ENCODE assay signal across 11 mouse cellular contexts in the genomic region with DNA sequence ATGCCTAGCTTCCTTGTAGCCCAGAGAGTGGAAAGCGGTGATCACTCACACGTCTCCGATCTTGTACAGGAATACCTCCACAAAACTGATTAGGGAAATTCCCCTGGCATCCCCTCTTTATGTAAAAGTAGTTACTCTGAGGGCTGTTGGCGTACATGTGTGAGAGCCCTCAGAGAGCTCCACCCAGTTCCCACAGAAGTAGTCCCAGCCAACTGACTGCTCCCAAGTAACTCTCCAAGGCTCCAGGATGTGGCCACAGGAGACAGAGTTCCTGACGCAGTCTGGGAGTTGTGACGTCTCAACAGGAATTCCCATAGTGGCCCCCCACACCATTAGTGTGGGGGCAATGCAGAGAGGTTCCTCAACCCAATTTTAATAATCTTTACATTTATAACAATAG. TPM values are rescaled to one million over a fixed set of nuclear protein-coding genes. Genes with fewer than 3 reads are reported as not detected.
DNase-seq lines count a peak whose midpoint lies in the region; ATAC-seq lines count a peak whose summit lies in the region.
"Had no signal": no experiment of that assay in that cellular context is flagged by ENCODE, and none has a peak within 500 bp of the region (broad histone marks: within the 10 kb centered on the region; RNA-seq: fewer than 3 reads in every experiment).

No protein-coding gene starts in this region.

- H3K36me3 ChIP-seq in heart, embryonic 11.5 days (ENCODE audit: control insufficient read depth, insufficient read depth, low read length) = no peaks in the 10 kb centered on the region
- H3K36me3 ChIP-seq in hindbrain, embryonic 11.5 days (ENCODE audit: control insufficient read depth, insufficient read depth, low read length) = no peaks in the 10 kb centered on the region

- H3K4me2 ChIP-seq in heart, embryonic 11.5 days = peak overlapping the region; percentile 94
- peak overlapping the region; percentile 92; the same call in 1 of the 2 replicates for H3K4me2 ChIP-seq in hindbrain, embryonic 11.5 days (replicated peaks; ENCODE audit: low read depth, low read length)

- H3K27ac ChIP-seq in heart, embryonic 11.5 days (ENCODE audit: low read depth, low read length) = no peak overlapping the region
- H3K27ac ChIP-seq in hindbrain, embryonic 11.5 days (ENCODE audit: low read depth, low read length) = no peak overlapping the region

- 39% methylated on average over 6 of the region's 6 CpGs for WGBS in heart, embryonic 11.5 days (ENCODE audit: insufficient replicate concordance)
- WGBS in hindbrain, embryonic 11.5 days = 42% methylated on average over 6 of the region's 6 CpGs

- no peaks in the 10 kb centered on the region for H3K9me3 ChIP-seq in heart, embryonic 11.5 days (replicated peaks; ENCODE audit: control insufficient read depth, low read length)
- H3K9me3 ChIP-seq in hindbrain, embryonic 11.5 days (ENCODE audit: control insufficient read depth, low read length) = no peaks in the 10 kb centered on the region

- H3K27me3 ChIP-seq in heart, embryonic 11.5 days (ENCODE audit: control insufficient read depth, insufficient read depth, low read length) = no peaks in the 10 kb centered on the region
- H3K27me3 ChIP-seq in hindbrain, embryonic 11.5 days (ENCODE audit: control insufficient read depth, insufficient read depth, low read length) = no peaks in the 10 kb centered on the region

- no peak for DNase-seq in heart, postnatal 14 days
- peak; percentile 35 for DNase-seq in NIH3T3 (ENCODE audit: low read depth)
- DNase-seq in hindbrain, embryonic 11.5 days (ENCODE audit: low spot score) = no peak
- peak; percentile 26 for DNase-seq in lung, postnatal 36 days
- DNase-seq in embryo, embryonic 10.5 days (ENCODE audit: low spot score) = no peak
- DNase-seq in B cell, adult 2 months = no peak
- DNase-seq: cerebellum, postnatal 14 days; kidney, postnatal 10 days; right cerebral cortex, adult 18-20 months had no signal

- H3K4me3 ChIP-seq in heart, embryonic 11.5 days (ENCODE audit: low read depth, low read length) = 0 out of 2 replicates have a peak overlapping the region, but pooled peaks have one; percentile 66
- no peak overlapping the region for H3K4me3 ChIP-seq in hindbrain, embryonic 11.5 days (ENCODE audit: low read depth, low read length)

- intact Hi-C loops in heart, postnatal 14 days (cut with DNase I) = no loop called here

- no peak for ATAC-seq in heart, embryonic 11.5 days (replicated peaks; ENCODE audit: insufficient number of reproducible peaks, low FRiP score, low TSS enrichment)
- peak; percentile 7; the same call in 1 of the 2 replicates for ATAC-seq in hindbrain, embryonic 11.5 days (ENCODE audit: low FRiP score)
- no peak for ATAC-seq in erythroid progenitor cell, adult 5-6 weeks (replicated peaks; ENCODE audit: low FRiP score, poor library complexity, severe bottlenecking)

- no peaks in the 10 kb centered on the region for H3K4me1 ChIP-seq in heart, embryonic 11.5 days (ENCODE audit: control insufficient read depth, insufficient read depth, low read length)
- H3K4me1 ChIP-seq in hindbrain, embryonic 11.5 days (replicated peaks; ENCODE audit: control insufficient read depth, insufficient read depth, low read length) = no peaks in the 10 kb centered on the region

- H3K9ac ChIP-seq in heart, embryonic 11.5 days (ENCODE audit: low read depth, low read length) = no peak overlapping the region
- no peak overlapping the region for H3K9ac ChIP-seq in hindbrain, embryonic 11.5 days (ENCODE audit: low read depth, low read length)

RNA-seq across cellular contexts. Expression of gene Cfap69, which starts 1.0 kb away (rescaled TPM):
- polyA plus RNA-seq in heart, embryonic 11.5 days (2014; fragmentation: Nextera tagmentation; extraction: Ambion mirVana) = 0.61 and 1.3 TPM in 2 replicates
- total RNA-seq in heart, postnatal 14 days (2021) = 1 to 10 TPM in 1 of 2 experiments, under 1 TPM in 1; 0.80 to 1.7 TPM
- polyA plus RNA-seq in hindbrain, embryonic 11.5 days (2014; fragmentation: Nextera tagmentation; extraction: Ambion mirVana) = 8.0 and 9.6 TPM in 2 replicates
- total RNA-seq in erythroid progenitor cell, adult 5-6 weeks (2015; ENCODE audit: low replicate concordance) = not detected in 2 replicates
- not detected in 2 replicates for total RNA-seq in erythroid progenitor cell, adult 5-6 weeks (2017; ENCODE audit: low replicate concordance)

RNA-seq across cellular contexts. Expression of gene Steap2, which starts 31.3 kb away (rescaled TPM):
- 4.8 and 5.3 TPM in 2 replicates for polyA plus RNA-seq in heart, embryonic 11.5 days (2014; fragmentation: Nextera tagmentation; extraction: Ambion mirVana)
- total RNA-seq in heart, postnatal 14 days (2021) = 1 to 10 TPM; 1.0 to 1.1 TPM
- 5.5 and 7.5 TPM in 2 replicates for polyA plus RNA-seq in hindbrain, embryonic 11.5 days (2014; fragmentation: Nextera tagmentation; extraction: Ambion mirVana)
- total RNA-seq in erythroid progenitor cell, adult 5-6 weeks (2015; ENCODE audit: low replicate concordance) = not detected in 2 replicates
- total RNA-seq in erythroid progenitor cell, adult 5-6 weeks (2017; ENCODE audit: low replicate concordance) = not detected in 2 replicates

Comparison
In these comparisons a context has a peak if more than half of its experiments do, and no peak if none do; other contexts are left out.
1. DNase-seq: peak in NIH3T3 (single experiment) and lung, postnatal 36 days (single experiment); none in heart, postnatal 14 days (0 of 2), hindbrain, embryonic 11.5 days (single experiment), embryo, embryonic 10.5 days (single experiment) and B cell, adult 2 months (0 of 2).